Mouse (Mus musculus): ENCODE measurements at regions not wholly inside any gene's neighbourhood (a gene's known extent, or its start where the extent isn't known, plus 50 kb on each side); places are given as distances from the start of the nearest gene placed in this dataset.
"Not testable (repeated sequence)": the region's sequence is repeated elsewhere in the genome, so short reads cannot be mapped to it uniquely, and the experiment has no call there.

- DNase-seq (ENCODE audit: extremely low spot score, low read depth, low spot score) = peak; percentile 70
Observed at GRCm38 (mm10) chr3:31603237-31603636, 293.1 kb upstream of the Slc7a14 start.

- not testable (repeated sequence) for DNase-seq (ENCODE audit: extremely low spot score, low read depth, low spot score)
Observed at GRCm38 (mm10) chr3:31596581-31596980, 286.4 kb upstream of the Slc7a14 start.

GRCm38 (mm10) chr3:31585971-31586370 is 275.8 kb upstream of the Slc7a14 start:
- DNase-seq (ENCODE audit: extremely low spot score, low read depth, low spot score) = no peak

GRCm38 (mm10) chr3:31573849-31574248 is 263.7 kb upstream of the Slc7a14 start:
- no peak for DNase-seq (ENCODE audit: extremely low spot score, low read depth, low spot score)

Data from hindlimb bud, embryonic 11.5 days (tissue).